Mouse (Mus musculus): ENCODE measurements around the gene Garnl3. TPM values are rescaled to one million over a fixed set of nuclear protein-coding genes. Genes with fewer than 3 reads are reported as not detected.

Gene Garnl3
- total and polyA plus RNA-seq, 2 experiments from 2014 or later: 4.0 to 6.1 TPM

- H3K27ac ChIP-seq (ENCODE audit: low read depth): no peak overlapping the region
- TF ChIP-seq EP300 (IDR thresholded peaks at IDR 0.05; ENCODE audit: low read depth): no peak
- TF ChIP-seq CTCF (IDR thresholded peaks at IDR 0.05; ENCODE audit: low read depth): no peak
- no peak overlapping the region for H3K9ac ChIP-seq (replicated peaks; ENCODE audit: low read depth, low read length)
- WGBS: 71% methylated on average over 4 of the region's 4 CpGs
- H3K27me3 ChIP-seq (ENCODE audit: control insufficient read depth, insufficient read depth, low read length): no peaks in the 10 kb centered on the region
- peaks cover 22% of the 10 kb centered on the region for H3K36me3 ChIP-seq (replicated peaks; ENCODE audit: control insufficient read depth, insufficient read depth, low read length)
- no peak for DNase-seq (ENCODE audit: low spot score)
- no peaks in the 10 kb centered on the region for H3K9me3 ChIP-seq (replicated peaks; ENCODE audit: control insufficient read depth, low read length)
- peak overlapping the region; percentile 71; the same call in 1 of the 2 replicates for H3K4me2 ChIP-seq (ENCODE audit: low read depth, low read length)
- H3K4me1 ChIP-seq (ENCODE audit: control insufficient read depth, insufficient read depth): peaks cover 30% of the 10 kb centered on the region
- ATAC-seq (ENCODE audit: insufficient read depth, low read depth): no peak
- H3K4me3 ChIP-seq (ENCODE audit: low read depth, low read length): peak overlapping the region; percentile 55; the same call in 1 of the 2 replicates
Measured at GRCm38 (mm10) chr2:32963544-32963943, 167.9 kb downstream of the Garnl3 start.

GRCm38 (mm10) chr2:32962875-32963220 is 168.6 kb downstream of the Garnl3 start:
- no peak for DNase-seq (ENCODE audit: low spot score)
- H3K36me3 ChIP-seq (replicated peaks; ENCODE audit: control insufficient read depth, insufficient read depth, low read length): peaks cover 26% of the 10 kb centered on the region
- TF ChIP-seq EP300 (IDR thresholded peaks at IDR 0.05; ENCODE audit: low read depth) (no peak), CTCF (IDR thresholded peaks at IDR 0.05; ENCODE audit: low read depth) (no peak)
- WGBS: 7% methylated on average over 9 of the region's 9 CpGs
- ATAC-seq (ENCODE audit: insufficient read depth, low read depth): no peak
- H3K27ac ChIP-seq (ENCODE audit: low read depth): peak overlapping the region; percentile 88
- peak overlapping the region; percentile 71 for H3K4me2 ChIP-seq (ENCODE audit: low read depth, low read length)
- no peaks in the 10 kb centered on the region for H3K9me3 ChIP-seq (replicated peaks; ENCODE audit: control insufficient read depth, low read length)
- peak overlapping the region; percentile 74 for H3K9ac ChIP-seq (replicated peaks; ENCODE audit: low read depth, low read length)
- no peaks in the 10 kb centered on the region for H3K27me3 ChIP-seq (ENCODE audit: control insufficient read depth, insufficient read depth, low read length)
- H3K4me3 ChIP-seq (ENCODE audit: low read depth, low read length): peak overlapping the region; percentile 55
- H3K4me1 ChIP-seq (ENCODE audit: control insufficient read depth, insufficient read depth): peaks cover 23% of the 10 kb centered on the region

- H3K27ac ChIP-seq (ENCODE audit: low read depth): peak overlapping the region; percentile 88
- under 1% methylated on average over 33 of the region's 33 CpGs for WGBS
- H3K36me3 ChIP-seq (replicated peaks; ENCODE audit: control insufficient read depth, insufficient read depth, low read length): peaks cover 32% of the 10 kb centered on the region
- H3K4me2 ChIP-seq (ENCODE audit: low read depth, low read length): peak overlapping the region; percentile 71
- ATAC-seq (ENCODE audit: insufficient read depth, low read depth) (no peak), DNase-seq (ENCODE audit: low spot score) (no peak)
- H3K27me3 ChIP-seq (ENCODE audit: control insufficient read depth, insufficient read depth, low read length): no peaks in the 10 kb centered on the region
- TF ChIP-seq EP300 (IDR thresholded peaks at IDR 0.05; ENCODE audit: low read depth) (no peak), CTCF (IDR thresholded peaks at IDR 0.05; ENCODE audit: low read depth) (no peak)
- H3K4me3 ChIP-seq (ENCODE audit: low read depth, low read length): peak overlapping the region; percentile 55
- H3K4me1 ChIP-seq (ENCODE audit: control insufficient read depth, insufficient read depth): peaks cover 19% of the 10 kb centered on the region
- H3K9me3 ChIP-seq (replicated peaks; ENCODE audit: control insufficient read depth, low read length): no peaks in the 10 kb centered on the region
- peak overlapping the region; percentile 74 for H3K9ac ChIP-seq (replicated peaks; ENCODE audit: low read depth, low read length)
Measured at GRCm38 (mm10) chr2:32962062-32962874, 169.2 kb downstream of the Garnl3 start.

- Histone ChIP-seq H3K4me1 (ENCODE audit: control insufficient read depth, insufficient read depth) (peaks cover 19% of the 10 kb centered on the region), H3K9me3 (replicated peaks; ENCODE audit: control insufficient read depth, low read length) (no peaks in the 10 kb centered on the region), H3K27me3 (ENCODE audit: control insufficient read depth, insufficient read depth, low read length) (no peaks in the 10 kb centered on the region), H3K4me2 (ENCODE audit: low read depth, low read length) (peak within 1 kb of the TSS; percentile 71), H3K36me3 (replicated peaks; ENCODE audit: control insufficient read depth, insufficient read depth, low read length) (peaks cover 34% of the 10 kb centered on the region), H3K27ac (ENCODE audit: low read depth) (peak within 1 kb of the TSS; percentile 88), H3K4me3 (ENCODE audit: low read depth, low read length) (peak within 1 kb of the TSS; percentile 55), H3K9ac (replicated peaks; ENCODE audit: low read depth, low read length) (peak within 1 kb of the TSS; percentile 74)
- ATAC-seq (ENCODE audit: insufficient read depth, low read depth): peak; percentile 94
- DNase-seq (ENCODE audit: low spot score): peak; percentile 87
- TF ChIP-seq EP300 (IDR thresholded peaks at IDR 0.05; ENCODE audit: low read depth) (peak; percentile 96), CTCF (IDR thresholded peaks at IDR 0.05; ENCODE audit: low read depth) (no peak)
- 3% methylated on average over 55 of the region's 55 CpGs for WGBS
Measured at GRCm38 (mm10) chr2:32961192-32961995, 170.1 kb downstream of the Garnl3 start, which contains the start of the genes Rpl12 and Lrsam1. Rpl12 (plus strand) TSS chr2:32961559. Lrsam1 (minus strand) TSS chr2:32961614.

- Histone ChIP-seq H3K4me1 (ENCODE audit: control insufficient read depth, insufficient read depth) (peaks cover 19% of the 10 kb centered on the region), H3K9me3 (replicated peaks; ENCODE audit: control insufficient read depth, low read length) (no peaks in the 10 kb centered on the region), H3K9ac (replicated peaks; ENCODE audit: low read depth, low read length) (no peak overlapping the region; the same call in 1 of the 2 replicates), H3K4me3 (ENCODE audit: low read depth, low read length) (no peak overlapping the region), H3K4me2 (ENCODE audit: low read depth, low read length) (peak overlapping the region; percentile 71), H3K36me3 (replicated peaks; ENCODE audit: control insufficient read depth, insufficient read depth, low read length) (peaks cover 41% of the 10 kb centered on the region), H3K27ac (ENCODE audit: low read depth) (no peak overlapping the region), H3K27me3 (ENCODE audit: control insufficient read depth, insufficient read depth, low read length) (no peaks in the 10 kb centered on the region)
- DNase-seq (ENCODE audit: low spot score) (no peak), ATAC-seq (ENCODE audit: insufficient read depth, low read depth) (no peak)
- 78% methylated on average over 4 of the region's 4 CpGs for WGBS
- TF ChIP-seq CTCF (IDR thresholded peaks at IDR 0.05; ENCODE audit: low read depth): no peak
- no peak for TF ChIP-seq EP300 (IDR thresholded peaks at IDR 0.05; ENCODE audit: low read depth)
Measured at GRCm38 (mm10) chr2:32960273-32960672, 171.2 kb downstream of the Garnl3 start.
